Mouse (Mus musculus) liver, embryonic 16.5 days (tissue): ENCODE data around the gene Rapgef4. TPM values are rescaled to one million over a fixed set of nuclear protein-coding genes. Genes with fewer than 3 reads are reported as not detected.

ENCODE experiments used
- ATAC-seq: fragments of 200-750 bp; cut with Nextera tagmentation; 2 replicates; pipeline ENCODE4 v1.8.0; 2017; ENCODE audit warnings: low read depth, mild to moderate bottlenecking, moderate number of reproducible peaks, moderate library complexity
- H3K27ac ChIP-seq: fragments of 300-500 bp; sonication (generic); 2 replicates; pipeline ENCODE4 v1.5.1; 2014; ENCODE audit warnings: mild to moderate bottlenecking, low read length
- H3K27me3 ChIP-seq: fragments of 300-500 bp; sonication (generic); 2 replicates; pipeline ENCODE4 v1.6.1; 2014; ENCODE audit warnings: low read depth, low read length, mixed read lengths; ENCODE audit not compliant: control insufficient read depth, insufficient read depth
- H3K36me3 ChIP-seq: fragments of 300-500 bp; sonication (generic); 2 replicates; pipeline ENCODE4 v1.6.1; 2014; ENCODE audit warnings: mild to moderate bottlenecking; ENCODE audit not compliant: control insufficient read depth, insufficient read depth
- H3K4me1 ChIP-seq: fragments of 300-500 bp; sonication (generic); 2 replicates; pipeline ENCODE4 v1.6.1; 2014; ENCODE audit warnings: low read depth, low read length, mixed read lengths; ENCODE audit not compliant: control insufficient read depth
- H3K4me2 ChIP-seq: fragments of 300-500 bp; sonication (generic); 2 replicates; pipeline ENCODE4 v1.6.1; 2014; ENCODE audit warnings: low read depth, low read length, mixed read lengths
- H3K4me3 ChIP-seq: fragments of 300-500 bp; sonication (generic); 2 replicates; pipeline ENCODE4 v1.5.1; 2014; ENCODE audit warnings: low read depth, mild to moderate bottlenecking, low read length
- H3K9ac ChIP-seq: fragments of 300-500 bp; sonication (generic); 2 replicates; pipeline ENCODE4 v1.6.1; 2014; ENCODE audit warnings: low read depth, low read length
- H3K9me3 ChIP-seq: fragments of 300-500 bp; sonication (generic); replicated peaks from 2 replicates; pipeline ENCODE4 v1.6.1; 2016; ENCODE audit warnings: low read length; ENCODE audit not compliant: control insufficient read depth
- WGBS: fragments of 180-500 bp; shearing (Covaris S2); extraction: QIAGEN DNeasy Blood & Tissue Kit; methylation state at CpG from one replicate; pipeline ENCODE4 v1.1.7; 2014; ENCODE audit not compliant: insufficient replicate concordance; 5-methylcytosine and 5-hydroxymethylcytosine counted together
- polyA plus RNA-seq: library from polyadenylated mRNA; unstranded; fragments of >200 nt; fragmentation: Nextera tagmentation; extraction: Ambion mirVana; gene quantifications from 2 replicates; pipeline ENCODE4 v1.2.1, GENCODE M21; 2015

Gene Rapgef4
- polyA plus RNA-seq, 1 experiment from 2014 or later, result 7.8 TPM

DNA sequence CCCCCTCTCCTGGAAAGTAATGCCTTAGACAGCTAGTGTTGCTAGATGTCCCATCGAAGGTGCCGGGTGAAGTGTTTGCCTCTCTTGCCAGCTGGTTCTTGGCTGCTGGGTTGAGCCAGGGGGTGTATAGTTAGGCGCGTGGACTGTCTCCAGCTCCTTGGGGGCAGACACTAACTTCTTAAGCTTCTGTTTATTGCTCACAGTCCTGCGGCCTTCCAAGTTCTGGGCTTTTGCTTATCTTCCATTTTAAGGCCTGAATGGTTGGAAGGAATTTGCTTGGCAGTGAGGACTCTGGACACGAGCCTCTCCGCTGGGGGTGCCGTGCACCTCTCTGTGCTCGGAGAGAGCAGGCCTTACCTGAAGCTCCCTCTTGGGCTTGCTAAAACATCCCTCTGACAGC, 249.5 kb downstream of the Rapgef4 start:
- no peaks in the 10 kb centered on the region for H3K36me3 ChIP-seq
- no peak overlapping the region for H3K9ac ChIP-seq
- H3K4me3 ChIP-seq, result no peak overlapping the region
- WGBS, result 76% methylated on average over 9 of the region's 9 CpGs
- H3K9me3 ChIP-seq, result no peaks in the 10 kb centered on the region
- ATAC-seq, result no peak
- H3K27me3 ChIP-seq, result no peaks in the 10 kb centered on the region
- H3K4me2 ChIP-seq, result no peak overlapping the region
- H3K27ac ChIP-seq, result no peak overlapping the region
- H3K4me1 ChIP-seq, result no peaks in the 10 kb centered on the region

DNA sequence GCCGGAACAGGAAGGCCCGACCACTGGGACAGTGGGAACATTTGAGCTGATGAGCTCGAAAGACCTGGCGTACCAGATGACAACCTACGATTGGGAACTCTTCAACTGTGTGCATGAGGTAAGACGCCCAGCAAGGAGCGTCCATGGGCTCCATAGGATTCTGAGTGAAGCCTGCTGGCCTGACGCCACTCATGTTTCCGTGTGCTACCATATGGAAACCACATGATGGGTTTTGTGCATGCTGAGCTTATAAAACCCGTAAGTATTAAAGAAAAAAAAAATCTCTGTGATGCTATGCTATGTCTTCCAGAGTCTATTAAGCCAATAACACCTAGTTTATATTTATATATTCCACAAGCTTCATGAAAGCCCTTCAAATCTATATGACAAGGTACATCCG, 253.0 kb downstream of the Rapgef4 start:
- H3K9me3 ChIP-seq, result no peaks in the 10 kb centered on the region
- H3K36me3 ChIP-seq, result no peaks in the 10 kb centered on the region
- H3K9ac ChIP-seq, result no peak overlapping the region
- ATAC-seq, result no peak
- WGBS, result 71% methylated on average over 11 of the region's 11 CpGs
- H3K4me3 ChIP-seq, result no peak overlapping the region
- H3K4me2 ChIP-seq, result no peak overlapping the region
- H3K27ac ChIP-seq, result no peak overlapping the region
- H3K27me3 ChIP-seq, result no peaks in the 10 kb centered on the region
- no peaks in the 10 kb centered on the region for H3K4me1 ChIP-seq

DNA sequence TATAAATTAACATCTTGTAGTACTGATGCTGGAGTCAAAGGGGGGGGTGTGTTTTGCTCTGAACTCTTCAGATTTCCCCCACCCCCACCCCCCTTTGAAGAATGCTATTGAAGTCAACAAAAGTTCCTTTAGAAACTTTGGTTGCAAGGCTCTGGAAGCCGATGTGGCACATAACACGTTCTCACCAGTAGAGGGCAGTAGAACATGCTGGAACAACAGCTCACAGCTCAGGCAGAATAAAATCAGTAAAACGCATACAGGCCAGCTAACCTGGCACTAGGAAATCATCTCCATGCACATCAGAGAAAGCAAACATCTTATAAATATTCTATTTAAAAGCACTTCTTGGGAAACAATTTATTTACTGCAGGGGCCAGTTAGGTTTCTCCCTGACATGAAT, 253.9 kb downstream of the Rapgef4 start:
- Histone ChIP-seq H3K4me3 (no peak overlapping the region), H3K27me3 (no peaks in the 10 kb centered on the region), H3K4me2 (no peak overlapping the region), H3K9ac (no peak overlapping the region), H3K36me3 (no peaks in the 10 kb centered on the region), H3K4me1 (no peaks in the 10 kb centered on the region), H3K9me3 (no peaks in the 10 kb centered on the region), H3K27ac (no peak overlapping the region)
- 2% methylated on average over 3 of the region's 3 CpGs for WGBS
- no peak for ATAC-seq

DNA sequence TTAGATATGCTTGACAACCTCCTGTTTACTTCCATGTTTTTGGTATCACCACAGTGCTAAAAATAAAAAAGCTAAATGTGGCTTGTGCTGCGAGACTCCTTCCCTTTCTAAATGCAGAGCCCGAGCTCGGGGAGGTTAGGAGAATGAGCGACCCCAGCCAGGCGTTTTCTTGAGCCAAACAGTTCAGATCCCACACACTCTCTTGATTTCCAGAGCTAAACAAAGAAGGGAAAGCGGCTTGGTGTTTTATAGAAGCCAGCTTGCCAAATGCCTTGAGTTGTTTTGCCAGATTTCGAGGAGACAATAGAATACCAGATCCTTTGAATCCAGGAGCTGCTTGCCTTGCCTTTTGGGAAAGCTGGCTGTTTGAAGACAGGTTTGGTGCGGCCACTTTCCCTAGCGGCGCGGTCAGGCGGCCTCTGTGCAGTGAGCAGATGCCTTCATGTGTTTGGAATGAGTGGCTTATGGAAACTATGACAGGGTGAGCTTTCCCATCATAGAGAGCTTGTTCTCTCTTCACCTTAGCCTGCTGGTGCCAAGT, 254.4 kb downstream of the Rapgef4 start:
- no peak overlapping the region for H3K4me3 ChIP-seq
- H3K4me2 ChIP-seq, result no peak overlapping the region
- no peaks in the 10 kb centered on the region for H3K36me3 ChIP-seq
- 47% methylated on average over 12 of the region's 12 CpGs for WGBS
- no peaks in the 10 kb centered on the region for H3K27me3 ChIP-seq
- H3K9ac ChIP-seq, result no peak overlapping the region
- ATAC-seq, result no peak
- no peaks in the 10 kb centered on the region for H3K9me3 ChIP-seq
- H3K4me1 ChIP-seq, result no peaks in the 10 kb centered on the region
- no peak overlapping the region for H3K27ac ChIP-seq

DNA sequence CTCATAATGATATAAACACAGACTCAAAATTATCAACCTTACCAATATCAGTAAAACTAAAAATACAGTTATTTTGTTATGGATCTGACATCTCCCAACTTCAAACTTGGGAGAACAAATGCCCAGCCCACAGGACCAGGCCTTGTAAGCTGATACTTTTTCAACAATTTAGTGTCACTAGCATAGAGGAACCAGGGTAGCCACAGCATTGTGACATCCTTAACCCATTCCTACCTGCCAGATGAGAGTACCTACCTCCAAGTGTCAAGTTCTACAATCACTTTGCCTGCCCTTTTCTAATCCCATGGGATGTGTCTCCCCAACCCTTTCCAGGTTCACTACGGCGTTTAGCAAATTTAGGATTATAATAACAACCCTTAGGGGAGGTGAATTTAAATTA, 257.4 kb downstream of the Rapgef4 start:
- Histone ChIP-seq H3K9ac (no peak overlapping the region), H3K27ac (no peak overlapping the region), H3K36me3 (no peaks in the 10 kb centered on the region), H3K4me3 (no peak overlapping the region), H3K27me3 (no peaks in the 10 kb centered on the region), H3K9me3 (no peaks in the 10 kb centered on the region), H3K4me1 (no peaks in the 10 kb centered on the region), H3K4me2 (no peak overlapping the region)
- no peak for ATAC-seq
- 78% methylated on average over 2 of the region's 2 CpGs for WGBS

DNA sequence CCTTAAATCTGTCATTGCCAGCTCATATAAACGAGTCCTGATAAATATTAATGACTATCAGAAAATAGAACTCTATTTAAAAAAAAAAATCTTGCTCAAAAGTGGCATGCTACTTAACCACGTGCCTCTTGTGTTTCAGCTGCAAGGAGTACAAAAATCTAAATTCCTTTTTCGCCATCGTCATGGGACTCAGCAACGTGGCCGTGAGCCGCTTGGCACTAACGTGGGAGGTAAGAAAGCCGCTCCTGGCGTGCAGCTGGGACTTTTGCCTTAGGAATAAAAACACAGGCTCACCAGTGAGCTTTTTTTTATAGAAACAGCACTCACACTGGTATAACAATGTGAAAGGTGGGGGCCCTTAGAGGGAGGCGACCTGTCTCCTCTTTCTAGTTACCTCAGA, 257.9 kb downstream of the Rapgef4 start:
- Histone ChIP-seq H3K27ac (no peak overlapping the region), H3K27me3 (no peaks in the 10 kb centered on the region), H3K9me3 (no peaks in the 10 kb centered on the region), H3K4me2 (no peak overlapping the region), H3K4me1 (no peaks in the 10 kb centered on the region), H3K9ac (no peak overlapping the region), H3K4me3 (no peak overlapping the region), H3K36me3 (no peaks in the 10 kb centered on the region)
- 68% methylated on average over 11 of the region's 11 CpGs for WGBS
- ATAC-seq, result no peak

DNA sequence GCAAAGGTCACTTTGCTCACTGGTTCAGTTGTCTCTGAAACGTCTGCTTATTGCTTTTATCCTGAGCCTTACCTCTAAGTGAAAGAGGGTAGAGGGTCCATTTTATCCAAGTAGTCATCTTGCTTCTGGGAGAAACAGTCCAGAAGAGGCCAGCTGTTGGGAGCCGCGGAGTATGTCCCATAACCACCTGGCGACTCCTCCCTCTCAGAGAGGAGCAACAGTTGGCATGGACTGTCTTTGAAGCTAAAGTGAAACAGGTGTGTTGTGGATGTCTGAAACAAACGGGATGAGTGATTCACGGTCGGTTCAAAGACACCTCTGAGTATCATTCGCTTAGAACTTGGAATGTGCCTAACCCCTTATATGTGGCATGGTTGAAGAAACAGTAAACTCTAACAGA, 258.4 kb downstream of the Rapgef4 start:
- Histone ChIP-seq H3K4me1 (no peaks in the 10 kb centered on the region), H3K27me3 (no peaks in the 10 kb centered on the region), H3K9ac (no peak overlapping the region), H3K27ac (no peak overlapping the region), H3K9me3 (no peaks in the 10 kb centered on the region), H3K4me2 (no peak overlapping the region), H3K4me3 (no peak overlapping the region), H3K36me3 (no peaks in the 10 kb centered on the region)
- no peak for ATAC-seq
- WGBS, result 64% methylated on average over 8 of the region's 8 CpGs

DNA sequence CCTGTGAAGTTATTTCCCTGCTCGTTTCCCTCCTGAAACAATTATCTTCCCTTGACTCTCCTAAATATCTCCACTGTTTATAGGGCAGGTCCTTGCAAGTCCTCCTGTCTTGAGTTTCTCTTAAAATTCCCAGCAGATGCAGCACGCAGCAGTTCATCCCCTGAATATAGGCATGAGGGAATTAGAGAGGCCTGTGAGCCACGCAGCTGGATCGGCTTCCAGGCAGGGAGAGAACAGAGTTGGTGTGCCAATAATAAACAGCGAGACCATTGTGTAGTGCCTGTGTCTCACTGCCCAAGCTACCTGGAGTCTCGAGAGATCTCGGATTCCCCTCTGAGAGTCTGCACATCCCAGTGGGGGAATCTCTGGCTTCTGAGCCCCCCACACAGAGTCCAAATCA, 259.0 kb downstream of the Rapgef4 start:
- Histone ChIP-seq H3K4me1 (no peaks in the 10 kb centered on the region), H3K4me2 (no peak overlapping the region), H3K27me3 (no peaks in the 10 kb centered on the region), H3K9me3 (no peaks in the 10 kb centered on the region), H3K36me3 (no peaks in the 10 kb centered on the region), H3K9ac (no peak overlapping the region), H3K27ac (no peak overlapping the region), H3K4me3 (no peak overlapping the region)
- WGBS, result 71% methylated on average over 7 of the region's 7 CpGs
- no peak for ATAC-seq

DNA sequence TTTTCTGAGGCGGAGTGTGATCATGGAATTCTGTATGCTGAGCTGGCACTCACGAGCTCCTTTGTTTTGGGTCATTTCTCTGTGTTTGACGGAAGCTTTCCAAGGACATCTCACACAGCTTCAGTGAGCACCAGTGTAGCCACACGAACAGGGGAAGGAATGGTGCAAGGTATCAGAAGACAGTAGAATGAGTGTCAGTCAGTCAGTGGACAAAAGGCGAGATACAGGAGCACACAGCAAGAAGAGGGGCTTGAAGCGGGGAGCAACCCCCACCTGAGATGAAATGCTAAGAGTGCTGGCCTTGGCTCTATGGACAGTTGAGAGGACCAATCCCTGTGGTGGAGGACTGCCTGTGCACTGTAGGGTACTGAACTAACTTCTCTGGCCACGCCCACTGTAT, 259.7 kb downstream of the Rapgef4 start:
- Histone ChIP-seq H3K4me2 (no peak overlapping the region), H3K9ac (no peak overlapping the region), H3K4me1 (no peaks in the 10 kb centered on the region), H3K27ac (no peak overlapping the region), H3K9me3 (no peaks in the 10 kb centered on the region), H3K4me3 (no peak overlapping the region), H3K27me3 (no peaks in the 10 kb centered on the region), H3K36me3 (no peaks in the 10 kb centered on the region)
- 71% methylated on average over 7 of the region's 7 CpGs for WGBS
- no peak for ATAC-seq
